Mouse (Mus musculus) testis, adult 2 months (tissue): ENCODE data around the gene Slfn5. TPM values are rescaled to one million over a fixed set of nuclear protein-coding genes. Genes with fewer than 3 reads are reported as not detected.
A peak's percentile ranks its signal among the peaks of the same experiment; 100 is the strongest.
"Not testable (repeated sequence)": the region's sequence is repeated elsewhere in the genome, so short reads cannot be mapped to it uniquely, and the experiment has no call there.

ENCODE experiments used
- H3K27ac ChIP-seq: fragments of 200-500 bp; 2 replicates; pipeline ENCODE4 v1.5.1; 2012; ENCODE audit warnings: low read depth, low read length; ENCODE audit not compliant: control insufficient read depth, insufficient read depth
- H3K27me3 ChIP-seq: fragments of 200-500 bp; 2 replicates; pipeline ENCODE4 v1.6.1; 2012; ENCODE audit warnings: mild to moderate bottlenecking, low read length, moderate library complexity; ENCODE audit not compliant: control insufficient read depth, insufficient read depth
- H3K36me3 ChIP-seq: fragments of 200-500 bp; 2 replicates; pipeline ENCODE4 v1.6.1; 2012; ENCODE audit warnings: mild to moderate bottlenecking, low read length; ENCODE audit not compliant: control insufficient read depth, insufficient read depth
- H3K4me1 ChIP-seq: fragments of 200-500 bp; 2 replicates; pipeline ENCODE4 v1.6.1; 2012; ENCODE audit warnings: low read length; ENCODE audit not compliant: control insufficient read depth, insufficient read depth
- H3K4me3 ChIP-seq: fragments of 200-500 bp; 2 replicates; pipeline ENCODE4 v1.5.1; 2012; ENCODE audit warnings: low read depth, mild to moderate bottlenecking, low read length, moderate library complexity, mixed read lengths; ENCODE audit not compliant: control insufficient read depth
- CTCF ChIP-seq: fragments of 200-500 bp; IDR thresholded peaks from 2 replicates; pipeline ENCODE4 v1.5.1; 2012; ENCODE audit warnings: low read depth, mild to moderate bottlenecking, inconsistent platforms, low read length, moderate library complexity; ENCODE audit not compliant: control insufficient read depth, insufficient read depth, insufficient replicate concordance
- POLR2A ChIP-seq: fragments of 200-500 bp; IDR thresholded peaks from 2 replicates; pipeline ENCODE4 v1.6.1; 2012; ENCODE audit warnings: low read depth, mild to moderate bottlenecking, inconsistent platforms, low read length, moderate library complexity; ENCODE audit not compliant: control insufficient read depth
- polyA plus RNA-seq: library from polyadenylated mRNA; depleted of rRNA; stranded (reverse); fragments of >200 nt; gene quantifications from 2 replicates; pipeline ENCODE4 v1.2.3, GENCODE M21; 2012

Slfn5 gene
- polyA plus RNA-seq, 1 experiment: 1.7 TPM

DNA sequence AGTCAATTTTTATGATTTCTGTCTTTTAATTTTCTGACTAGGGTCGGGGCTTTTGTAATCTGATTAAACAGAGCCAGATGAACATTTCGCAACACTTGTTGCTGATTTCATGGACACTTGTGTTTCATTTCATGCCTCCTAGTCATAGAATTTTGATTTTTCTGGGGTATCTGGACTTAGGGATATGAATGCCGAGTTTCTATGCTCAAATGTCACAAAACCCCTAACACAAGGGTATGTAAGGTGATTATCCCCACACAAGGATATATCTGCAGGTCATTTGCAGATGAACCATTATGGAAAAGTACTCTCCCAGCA is 21.6 kb upstream of the Slfn5 start:
- Histone ChIP-seq H3K4me1 (peaks cover 4% of the 10 kb centered on the region; the same call in 1 of the 2 replicates), H3K27ac (no peak overlapping the region), H3K27me3 (no peaks in the 10 kb centered on the region), H3K4me3 (no peak overlapping the region), H3K36me3 (no peaks in the 10 kb centered on the region)
- no peak for TF ChIP-seq POLR2A
- TF ChIP-seq CTCF: no peak

DNA sequence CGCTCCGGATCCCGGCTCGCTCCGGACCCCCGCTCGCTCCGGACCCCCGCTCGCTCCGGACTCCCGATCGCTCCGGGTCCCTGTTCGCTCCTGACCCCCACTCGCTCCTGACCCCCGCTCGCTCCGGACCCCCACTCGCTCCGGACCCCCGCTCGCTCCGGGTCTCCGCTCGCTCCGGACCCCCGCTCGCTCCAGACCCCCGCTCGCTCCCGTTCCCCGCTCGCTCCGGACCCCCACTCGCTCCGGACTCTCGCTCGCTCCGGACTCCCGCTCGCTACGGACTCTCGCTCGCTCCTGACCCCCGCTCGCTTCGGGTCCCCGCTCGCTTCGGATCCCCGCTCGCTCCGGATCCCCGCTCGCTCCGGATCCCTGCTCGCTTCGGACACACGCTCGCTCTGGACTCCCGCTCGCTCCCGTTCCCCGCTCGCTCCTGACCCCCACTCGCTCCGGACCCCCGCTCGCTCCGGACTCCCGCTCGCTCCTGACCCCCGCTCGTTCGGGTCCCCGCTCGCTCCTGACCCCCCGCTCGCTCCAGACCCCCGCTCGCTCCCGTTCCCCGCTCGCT is 20.7 kb upstream of the Slfn5 start:
- H3K4me3 ChIP-seq, H3K36me3 ChIP-seq, H3K4me1 ChIP-seq, H3K27me3 ChIP-seq, H3K27ac ChIP-seq: not testable (repeated sequence)

DNA sequence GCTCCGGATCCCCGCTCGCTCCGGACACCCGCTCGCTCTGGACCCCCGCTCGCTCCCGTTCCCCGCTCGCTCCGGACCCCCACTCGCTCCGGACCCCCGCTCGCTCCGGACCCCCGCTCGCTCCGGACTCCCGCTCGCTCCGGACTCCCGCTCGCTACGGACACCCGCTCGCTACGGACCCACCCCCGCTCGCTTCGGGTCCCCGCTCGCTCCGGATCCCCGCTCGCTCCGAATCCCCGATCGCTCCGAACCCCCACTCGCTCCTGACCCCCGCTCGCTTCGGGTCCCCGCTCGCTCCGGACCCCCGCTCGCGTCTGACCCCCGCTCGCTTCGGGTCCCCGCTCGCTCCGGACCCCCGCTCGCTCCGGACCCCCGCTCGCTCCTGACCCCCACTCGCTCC is 20.0 kb upstream of the Slfn5 start:
- not testable (repeated sequence) for H3K4me1 ChIP-seq, H3K27me3 ChIP-seq, H3K27ac ChIP-seq, H3K36me3 ChIP-seq
- peak overlapping the region; percentile 15; the same call in 1 of the 2 replicates for H3K4me3 ChIP-seq

DNA sequence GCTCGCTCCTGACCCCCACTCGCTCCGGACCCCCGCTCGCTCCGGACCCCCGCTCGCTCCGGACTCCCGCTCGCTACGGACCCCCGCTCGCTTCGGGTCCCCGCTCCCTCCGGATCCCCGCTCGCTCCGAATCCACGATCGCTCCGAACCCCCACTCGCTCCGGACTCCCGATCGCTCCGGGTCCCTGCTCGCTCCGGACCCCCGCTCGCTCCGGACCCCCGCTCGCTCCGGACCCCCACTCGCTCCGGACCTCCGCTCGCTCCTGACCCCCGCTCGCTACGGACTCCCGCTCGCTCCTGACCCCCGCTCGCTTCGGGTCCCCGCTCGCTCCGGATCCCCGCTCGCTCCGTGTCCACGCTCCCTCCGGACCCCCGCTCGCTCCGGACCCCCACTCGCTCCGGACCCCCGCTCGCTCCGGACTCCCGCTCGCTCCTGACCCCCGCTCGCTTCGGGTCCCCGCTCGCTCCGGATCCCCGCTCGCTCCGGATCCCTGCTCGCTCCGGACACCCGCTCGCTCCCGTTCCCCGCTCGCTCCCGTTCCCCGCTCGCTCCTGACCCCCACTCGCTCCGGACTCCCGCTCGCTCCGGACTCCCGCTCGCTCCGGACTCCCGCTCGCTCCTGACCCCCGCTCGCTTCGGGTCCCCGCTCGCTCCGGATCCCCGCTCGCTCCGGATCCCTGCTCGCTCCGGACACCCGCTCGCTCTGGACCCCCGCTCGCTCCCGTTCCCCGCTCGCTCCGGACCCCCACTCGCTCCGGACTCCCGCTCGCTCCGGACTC is 19.3 kb upstream of the Slfn5 start:
- not testable (repeated sequence) for H3K27me3 ChIP-seq, H3K36me3 ChIP-seq, H3K4me1 ChIP-seq, H3K27ac ChIP-seq
- peak overlapping the region; percentile 36; the same call in 1 of the 2 replicates for H3K4me3 ChIP-seq

DNA sequence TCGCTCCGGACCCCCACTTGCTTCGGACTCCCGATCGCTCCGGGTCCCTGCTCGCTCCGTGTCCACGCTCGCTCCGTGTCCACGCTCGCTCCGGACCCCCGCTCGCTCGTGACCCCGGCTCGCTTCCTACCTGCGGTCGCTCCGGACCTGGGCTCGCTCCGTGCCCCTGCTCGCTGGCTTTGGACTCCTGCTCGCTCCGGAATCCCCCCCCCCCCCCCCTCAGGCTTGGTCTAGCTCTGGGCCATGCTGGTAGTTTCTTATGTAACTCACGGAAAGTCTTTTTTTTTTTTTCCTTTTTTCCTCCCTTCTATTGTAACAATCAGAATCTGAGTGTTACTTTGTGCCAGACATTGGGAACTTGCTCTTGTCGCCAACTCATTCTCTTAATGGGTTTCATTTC is 18.0 kb upstream of the Slfn5 start:
- Histone ChIP-seq H3K4me1 (peaks cover 4% of the 10 kb centered on the region; the same call in 1 of the 2 replicates), H3K27ac (no peak overlapping the region), H3K4me3 (no peak overlapping the region; the same call in 1 of the 2 replicates), H3K27me3 (no peaks in the 10 kb centered on the region), H3K36me3 (no peaks in the 10 kb centered on the region)
- TF ChIP-seq CTCF: no peak
- no peak for TF ChIP-seq POLR2A

DNA sequence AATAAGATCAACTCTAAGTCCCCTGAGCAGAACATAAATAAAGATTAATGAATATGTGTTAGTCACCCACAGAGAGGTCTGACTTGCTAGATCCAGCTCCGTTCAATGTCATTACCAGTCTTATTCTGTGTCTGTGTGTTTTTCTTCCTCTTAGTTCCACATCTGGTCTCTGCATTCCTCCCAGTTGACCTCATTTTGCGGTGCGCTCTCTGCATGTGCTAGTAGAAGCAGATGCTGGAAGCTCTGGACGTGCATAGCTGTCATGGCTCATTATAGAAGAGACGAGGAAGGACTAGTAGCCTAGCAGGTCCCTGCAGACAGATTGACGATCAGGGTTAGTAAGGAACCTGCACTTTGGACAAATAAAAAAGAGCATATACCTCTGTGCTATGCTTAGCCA is 7.8 kb upstream of the Slfn5 start:
- no peak overlapping the region for H3K27ac ChIP-seq
- H3K36me3 ChIP-seq: no peaks in the 10 kb centered on the region
- H3K27me3 ChIP-seq: no peaks in the 10 kb centered on the region
- H3K4me3 ChIP-seq: no peak overlapping the region
- no peak for TF ChIP-seq CTCF
- TF ChIP-seq POLR2A: no peak
- no peaks in the 10 kb centered on the region for H3K4me1 ChIP-seq

DNA sequence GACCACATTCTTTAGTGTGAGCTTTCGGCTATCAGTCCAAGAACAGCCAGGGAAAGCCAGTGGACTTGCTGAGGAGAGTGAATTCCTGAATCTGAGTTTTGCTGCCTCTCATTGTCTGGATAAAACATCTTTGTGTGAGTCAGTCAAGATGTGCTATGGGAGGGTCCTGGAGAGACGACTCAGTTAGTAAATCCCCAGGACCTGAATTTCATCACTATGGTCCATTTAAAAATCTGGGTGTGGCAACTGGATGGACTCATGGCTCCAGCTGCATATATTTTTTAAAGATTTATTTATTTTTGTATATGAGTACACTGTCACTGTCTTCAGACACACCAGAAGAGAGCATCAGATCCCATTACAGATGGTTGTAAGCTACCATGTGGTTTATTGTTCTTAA is 5.5 kb upstream of the Slfn5 start:
- Histone ChIP-seq H3K4me3 (no peak overlapping the region), H3K27me3 (no peaks in the 10 kb centered on the region), H3K4me1 (no peaks in the 10 kb centered on the region), H3K36me3 (no peaks in the 10 kb centered on the region), H3K27ac (no peak overlapping the region)
- no peak for TF ChIP-seq CTCF

DNA sequence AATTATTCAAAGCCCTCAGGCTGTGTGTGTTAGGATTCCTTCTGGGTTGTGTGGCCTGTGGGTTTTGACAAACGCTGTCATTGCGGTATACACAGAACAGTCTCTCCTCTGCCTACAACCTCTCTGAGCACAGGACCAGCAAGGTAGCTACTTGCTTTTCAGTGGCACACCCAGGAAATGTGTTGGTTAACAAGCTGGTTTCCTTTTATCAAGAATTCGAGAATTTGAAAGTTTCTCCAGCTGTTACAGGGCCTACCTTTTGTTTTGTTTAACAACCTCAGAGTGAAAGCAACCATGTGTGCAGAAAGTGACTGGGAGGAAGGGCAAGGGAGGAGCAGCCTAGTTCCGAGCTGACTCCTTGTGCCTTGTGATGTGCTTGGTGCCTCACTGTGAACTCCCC is 3.7 kb upstream of the Slfn5 start:
- Histone ChIP-seq H3K4me3 (no peak overlapping the region), H3K4me1 (peaks cover 9% of the 10 kb centered on the region), H3K27ac (no peak overlapping the region), H3K36me3 (no peaks in the 10 kb centered on the region), H3K27me3 (peaks cover 3% of the 10 kb centered on the region; the same call in 1 of the 2 replicates)
- TF ChIP-seq CTCF (no peak), POLR2A (no peak)
